Mouse (Mus musculus): ENCODE data around the gene 1700019N19Rik.

The 1700019N19Rik gene

DNA sequence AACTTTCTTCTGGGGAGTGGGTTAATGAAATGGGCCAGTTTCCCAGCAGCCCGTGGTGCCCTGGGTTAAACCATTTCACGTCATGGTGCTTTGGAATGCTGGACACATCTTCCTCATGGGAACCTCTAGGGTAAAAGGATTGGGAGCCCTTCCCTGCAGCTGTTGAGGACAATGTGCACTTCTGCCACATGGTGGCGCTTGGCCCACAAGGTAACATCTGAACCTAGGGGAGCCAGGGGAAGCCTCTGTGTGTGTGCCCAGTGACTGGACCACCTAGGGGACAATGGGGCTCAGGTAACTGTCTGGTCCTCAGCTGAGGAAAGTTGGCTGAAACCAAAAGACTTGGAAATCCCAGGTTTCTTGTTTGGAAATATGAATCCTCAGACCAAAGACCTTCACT is 12.1 kb upstream of the 1700019N19Rik start:
- peak; percentile 59 for DNase-seq (ENCODE audit: low read depth, low spot score)

DNA sequence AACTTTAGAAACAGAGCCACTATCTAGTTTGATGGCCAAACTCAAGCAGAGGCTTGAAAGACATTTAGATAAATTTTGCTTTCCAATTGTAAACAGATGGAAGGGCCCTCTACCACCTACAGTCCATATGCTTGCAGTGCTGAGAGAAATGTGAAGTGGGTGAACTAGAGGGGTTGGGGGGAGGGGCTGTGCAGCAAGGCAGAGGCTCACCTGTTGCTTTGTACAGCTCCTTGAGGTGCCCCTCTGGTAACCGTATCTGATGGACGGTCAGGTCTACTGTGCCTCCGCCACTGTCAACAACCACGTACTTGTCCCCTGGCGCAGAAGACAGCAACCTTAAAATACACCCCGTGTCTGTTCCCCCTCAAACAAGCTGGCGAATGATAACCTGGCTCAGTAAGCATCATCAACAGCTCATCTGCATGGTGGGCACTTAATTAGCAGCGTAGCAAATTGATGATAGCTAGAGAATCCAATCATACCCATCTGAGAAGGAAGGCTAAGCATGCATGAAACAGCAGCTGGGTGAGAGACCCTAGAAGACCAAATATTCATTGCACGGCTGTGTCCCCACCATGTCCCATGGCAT is 11.0 kb upstream of the 1700019N19Rik start:
- DNase-seq (ENCODE audit: low read depth, low spot score) = no peak

DNA sequence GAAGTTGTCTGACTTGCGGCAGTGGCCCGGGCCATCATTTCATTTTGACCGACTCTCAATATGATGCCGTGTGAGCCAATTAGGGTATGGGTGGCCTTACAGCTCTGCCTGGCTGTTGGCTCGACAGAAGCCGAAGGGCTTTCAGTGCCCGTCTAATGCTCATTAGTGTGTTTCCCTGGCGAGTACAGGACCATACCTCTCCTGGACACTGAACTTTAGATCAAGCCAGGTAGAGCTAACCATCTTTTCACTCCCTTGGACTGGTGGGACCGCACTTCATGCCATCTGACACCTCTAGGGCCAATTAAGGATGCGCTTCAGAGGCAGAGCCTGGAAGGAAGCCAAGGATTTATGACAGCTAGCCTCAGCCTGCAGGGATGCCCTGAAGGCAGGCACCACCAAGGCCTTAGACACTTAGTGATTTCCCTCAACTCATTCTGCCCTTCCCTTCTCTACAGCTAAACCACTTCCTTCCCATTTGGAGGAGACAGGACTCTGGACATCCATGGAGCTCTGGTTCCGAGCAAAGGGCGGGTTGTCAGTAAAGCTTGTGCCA is 931 bp upstream of the 1700019N19Rik start:
- DNase-seq (ENCODE audit: low read depth, low spot score) = no peak

DNA sequence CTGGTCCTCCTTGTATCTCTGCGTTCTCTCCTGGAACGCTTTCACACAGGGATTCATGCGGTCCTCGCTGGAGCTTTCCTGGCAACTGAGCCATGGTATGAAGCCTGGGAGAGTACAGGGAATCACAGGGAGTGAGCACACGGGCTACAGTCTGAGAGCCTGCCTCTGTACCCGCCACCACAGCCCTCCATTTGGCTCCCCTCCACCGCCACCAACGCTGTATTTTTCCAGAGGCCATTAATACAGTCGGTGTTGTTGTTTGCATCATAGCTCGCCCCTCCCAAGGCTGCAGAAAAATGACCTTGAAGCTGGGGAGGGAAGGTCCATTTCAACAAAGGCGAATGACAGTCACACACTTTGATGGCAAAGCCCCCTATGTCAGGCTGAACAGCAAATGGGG is 5.1 kb downstream of the 1700019N19Rik start:
- DNase-seq (ENCODE audit: low read depth, low spot score) = no peak

DNA sequence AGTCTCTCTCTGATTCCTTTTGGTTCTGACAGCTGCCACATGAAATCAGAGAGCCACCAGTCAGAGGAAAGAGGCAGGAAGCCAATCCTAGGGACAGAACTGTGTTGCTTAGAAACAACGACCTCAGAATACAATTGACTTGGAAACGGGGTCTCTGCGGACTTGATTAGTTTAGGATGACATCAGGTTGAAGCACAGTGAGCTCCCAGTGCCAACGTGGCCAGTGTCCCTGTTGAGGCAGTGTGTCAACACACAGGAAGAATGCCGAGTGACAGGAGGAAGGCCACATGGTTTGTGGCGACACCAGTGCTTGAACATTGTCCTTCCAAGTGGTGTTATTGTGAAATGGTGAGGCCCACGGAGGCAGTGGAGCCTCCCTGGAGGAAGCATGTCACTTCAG is 10.3 kb downstream of the 1700019N19Rik start:
- no peak for DNase-seq (ENCODE audit: low read depth, low spot score)

DNA sequence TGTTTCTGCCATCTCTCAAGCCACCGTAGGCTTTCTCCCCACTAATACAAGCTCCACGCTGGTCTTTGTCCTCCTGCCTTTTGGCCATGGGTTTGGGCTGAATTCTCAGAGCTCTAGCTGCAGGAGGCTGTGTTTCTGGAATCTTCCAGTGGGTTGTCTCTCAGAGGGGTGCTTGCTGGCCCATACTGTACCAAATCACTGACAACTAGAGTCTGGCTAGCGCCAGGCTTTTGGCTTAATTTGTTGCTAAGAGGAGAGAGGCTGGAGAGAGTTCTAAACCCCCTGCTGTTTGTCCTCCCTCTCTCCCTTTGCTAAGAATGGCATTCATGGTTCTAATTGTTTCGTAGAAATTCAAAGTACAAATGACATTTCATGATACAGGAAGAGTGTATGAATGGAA is 12.7 kb downstream of the 1700019N19Rik start:
- DNase-seq (ENCODE audit: low read depth, low spot score) = no peak

DNA sequence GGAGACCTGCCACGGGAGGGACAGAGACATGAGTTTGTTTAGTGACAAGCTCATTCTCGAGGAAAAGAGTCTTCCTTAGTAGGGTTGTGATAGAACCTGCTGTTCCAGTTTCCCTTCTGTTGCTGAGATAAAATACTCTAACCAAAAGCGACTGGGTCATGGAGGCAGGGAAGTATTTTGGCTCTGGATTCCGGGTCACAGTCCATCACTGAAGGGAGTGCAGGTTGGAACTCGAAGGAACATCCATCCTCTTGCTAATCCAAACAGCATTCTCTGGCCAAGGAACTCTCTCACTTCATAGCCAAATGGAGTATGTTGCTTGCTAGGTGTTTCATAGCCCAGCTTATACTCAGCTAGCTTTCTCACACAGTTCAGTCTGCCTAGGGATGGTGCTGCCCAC is 17.8 kb downstream of the 1700019N19Rik start:
- DNase-seq (ENCODE audit: low read depth, low spot score) = no peak

DNA sequence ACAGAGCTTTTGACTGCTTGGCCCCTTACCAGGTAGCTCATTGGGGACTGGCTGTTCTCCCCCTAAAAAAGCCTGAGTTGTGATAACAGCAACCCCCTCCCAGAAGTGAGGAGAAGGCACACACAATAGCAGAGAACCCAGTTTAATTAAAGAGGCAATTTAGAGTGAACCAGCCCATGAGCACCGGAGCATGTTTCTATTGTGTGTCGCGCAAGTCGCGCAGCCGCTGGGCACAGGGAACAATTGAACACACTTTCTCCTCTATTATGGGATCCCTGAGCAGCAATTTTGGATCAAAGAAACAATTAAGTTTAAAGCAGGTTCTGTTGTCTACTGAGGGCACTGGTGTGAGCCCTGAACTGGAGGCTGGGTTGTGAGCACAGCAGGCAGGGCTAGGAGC is 26.9 kb downstream of the 1700019N19Rik start:
- no peak for DNase-seq (ENCODE audit: low read depth, low spot score)

DNA sequence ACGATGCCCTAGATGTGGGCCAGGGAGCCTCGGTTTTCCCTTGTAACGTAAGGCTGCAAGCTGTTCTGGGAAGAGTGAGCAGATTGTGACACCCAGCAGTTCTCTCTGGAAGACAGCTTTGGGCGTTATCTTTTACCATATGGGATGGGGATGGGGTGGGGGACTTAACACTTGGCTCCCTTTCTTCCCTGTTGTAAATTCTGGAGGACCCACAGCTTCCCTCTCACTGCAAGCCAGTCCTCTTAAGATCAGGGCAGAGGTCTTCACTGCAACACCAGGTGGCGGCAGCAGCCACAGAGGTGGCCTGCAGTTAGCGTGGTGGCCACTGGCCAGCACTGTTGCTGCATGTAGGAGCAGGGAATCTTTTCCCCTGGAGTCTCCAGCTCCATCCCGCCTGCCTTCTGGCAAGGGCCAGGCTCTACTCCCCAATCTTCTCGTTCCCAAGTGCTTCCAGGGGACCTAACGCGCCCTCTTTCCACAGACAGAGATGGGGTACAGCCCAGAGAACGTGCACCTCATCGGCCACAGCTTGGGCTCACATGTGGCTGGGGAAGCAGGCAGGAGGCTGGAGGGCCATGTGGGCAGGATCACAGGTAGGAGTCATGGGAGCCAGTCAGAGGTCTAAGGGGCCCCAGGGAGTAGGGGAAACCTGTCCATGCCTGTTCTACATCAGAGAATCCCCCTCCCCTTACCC is 31.3 kb downstream of the 1700019N19Rik start:
- no peak for DNase-seq (ENCODE audit: low read depth, low spot score)

DNA sequence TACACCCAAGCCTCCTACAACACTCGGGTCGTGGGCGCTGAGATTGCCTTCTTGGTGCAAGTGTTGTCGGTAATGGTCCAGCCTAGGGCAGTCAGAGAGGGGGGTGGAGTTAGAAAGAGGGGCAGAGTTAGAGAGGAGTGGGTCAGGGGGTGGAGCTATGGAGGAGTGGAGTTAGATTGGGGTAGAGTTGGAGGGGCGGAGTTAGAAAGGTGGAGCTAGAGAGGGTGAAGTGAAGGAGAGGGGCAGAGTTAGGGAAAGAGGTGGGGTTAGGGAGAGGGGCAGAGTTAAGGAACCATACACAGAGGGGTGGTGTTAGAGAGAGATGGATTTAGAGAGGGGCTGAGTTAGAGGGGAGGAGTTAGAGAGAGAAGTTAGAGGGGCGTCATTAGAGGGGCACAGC is 31.9 kb downstream of the 1700019N19Rik start:
- no peak for DNase-seq (ENCODE audit: low read depth, low spot score)

DNA sequence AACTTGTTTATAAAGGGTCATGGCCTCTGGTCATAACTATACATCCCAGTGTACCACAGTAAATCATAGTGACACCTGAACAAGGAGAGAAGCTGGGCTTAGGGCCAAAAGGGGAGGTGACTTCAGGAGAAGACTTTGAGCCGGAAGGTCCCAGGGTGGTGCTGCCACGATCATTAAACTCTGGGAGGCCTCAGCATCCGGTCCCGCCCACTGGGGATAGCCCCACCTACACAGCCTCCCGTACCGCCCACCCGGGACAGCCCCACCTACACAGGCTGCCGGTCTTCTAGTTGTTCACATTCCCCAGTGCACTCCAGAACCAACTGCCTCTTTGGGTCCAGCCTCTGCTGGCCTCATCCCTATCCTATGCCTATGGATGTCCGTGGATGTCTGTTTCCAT is 34.8 kb downstream of the 1700019N19Rik start, which contains the start of gene Pnliprp2:
TSS of gene Pnliprp2 (plus strand) at position 297 of the 400 bp plus-strand sequence.
- no peak for DNase-seq (ENCODE audit: low read depth, low spot score)

DNA sequence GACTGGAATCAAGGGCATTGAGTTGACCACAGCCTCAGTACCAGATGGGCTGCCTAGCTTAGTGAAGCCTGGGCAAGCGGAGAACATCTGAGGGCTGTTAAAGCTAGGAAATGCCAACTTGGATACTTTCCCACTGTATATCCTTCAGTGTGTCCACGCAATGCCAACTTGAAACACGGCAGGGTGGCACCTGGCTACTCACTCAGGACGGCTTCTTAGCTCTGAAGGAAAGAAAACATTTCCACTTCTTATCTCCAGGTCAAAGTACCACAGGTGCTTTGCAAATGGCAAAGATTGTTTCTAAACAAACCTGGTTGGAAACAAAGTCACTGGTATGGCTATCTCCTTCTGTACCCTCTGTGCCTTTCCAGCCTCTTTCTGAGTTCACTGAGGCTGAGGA is 35.4 kb downstream of the 1700019N19Rik start:
- no peak for DNase-seq (ENCODE audit: low read depth, low spot score)

DNA sequence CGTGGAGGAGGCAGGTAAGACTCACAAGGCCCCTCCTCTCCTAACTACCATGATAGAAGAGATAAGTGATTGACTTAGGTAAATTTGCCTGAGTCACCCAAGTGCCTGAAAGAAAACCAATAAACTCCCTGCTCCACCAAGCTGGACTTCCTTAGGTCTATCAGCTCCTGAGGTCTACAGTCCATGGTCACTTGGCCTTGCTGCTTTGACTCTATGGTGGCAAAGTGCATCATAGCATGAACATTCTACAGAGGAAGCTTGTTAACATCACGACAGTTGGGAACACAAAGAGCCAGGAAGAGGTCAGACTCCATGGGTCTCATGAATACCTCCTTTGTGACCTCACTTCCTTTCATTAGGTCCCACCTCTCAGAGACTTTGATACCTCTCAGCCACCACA is 42.8 kb downstream of the 1700019N19Rik start:
- DNase-seq (ENCODE audit: low read depth, low spot score) = no peak

DNA sequence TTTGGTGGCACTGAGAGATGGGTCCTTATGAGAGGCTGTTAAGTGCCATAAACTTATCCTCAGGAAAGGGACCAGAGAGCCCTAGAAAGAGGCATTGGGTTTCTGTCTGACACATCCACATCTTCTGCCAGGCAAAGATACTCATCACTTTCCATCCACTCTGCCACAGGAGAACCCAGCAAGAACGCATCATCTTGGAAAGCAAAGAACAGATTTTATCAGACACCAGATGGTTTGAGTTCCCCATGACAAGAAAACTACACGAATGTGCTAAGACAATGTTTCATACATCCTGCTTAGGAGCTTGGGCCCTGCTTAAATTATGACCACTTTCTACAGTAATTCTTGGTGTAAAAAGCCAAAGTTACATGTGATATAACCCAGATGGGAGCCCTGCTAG is 43.4 kb downstream of the 1700019N19Rik start:
- DNase-seq (ENCODE audit: low read depth, low spot score) = no peak

DNA sequence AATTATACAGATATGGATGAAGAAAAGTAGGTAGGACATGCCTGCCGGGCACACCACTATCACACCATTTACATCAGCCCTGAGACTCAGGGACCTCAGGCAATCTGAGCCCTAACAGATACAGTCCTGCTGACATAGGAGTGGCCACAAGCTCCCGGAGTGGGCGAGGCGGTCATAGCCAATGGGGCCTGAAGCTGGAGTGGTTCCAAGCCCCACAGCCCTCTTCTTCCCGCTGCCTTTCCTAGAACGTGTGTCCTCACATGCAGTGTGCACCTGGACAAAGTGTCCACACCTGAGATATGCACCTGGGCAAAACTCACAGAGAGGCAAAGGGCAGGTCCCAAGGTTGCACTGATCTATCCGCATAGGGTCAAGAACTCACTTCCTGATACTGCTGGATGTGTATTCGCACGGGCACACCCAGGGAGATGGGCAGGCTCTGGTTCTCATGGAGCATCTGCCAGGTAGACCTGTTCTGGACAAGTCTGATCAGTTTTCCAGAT is 46.7 kb downstream of the 1700019N19Rik start:
- DNase-seq (ENCODE audit: low read depth, low spot score) = no peak

DNA sequence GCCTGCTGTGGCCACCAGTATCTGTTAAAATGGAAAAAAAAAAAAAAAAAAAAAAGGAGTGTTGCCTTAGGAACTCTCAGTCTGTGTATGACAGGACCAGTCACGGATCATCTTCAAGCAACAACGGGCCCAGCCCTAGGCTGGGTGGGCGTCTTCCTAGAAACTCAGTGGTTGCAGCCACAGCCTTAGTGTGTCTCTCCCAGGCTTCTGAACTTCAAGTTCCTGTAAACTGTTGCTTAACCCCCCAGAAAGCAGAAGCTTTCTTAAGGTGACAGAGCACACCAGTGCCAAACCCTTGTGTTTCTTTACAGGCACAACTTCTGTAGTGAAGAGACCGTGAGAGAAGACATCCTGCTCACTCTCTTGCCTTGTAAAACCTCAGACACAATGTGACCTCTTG is 50.5 kb downstream of the 1700019N19Rik start:
- no peak for DNase-seq (ENCODE audit: low read depth, low spot score)

DNA sequence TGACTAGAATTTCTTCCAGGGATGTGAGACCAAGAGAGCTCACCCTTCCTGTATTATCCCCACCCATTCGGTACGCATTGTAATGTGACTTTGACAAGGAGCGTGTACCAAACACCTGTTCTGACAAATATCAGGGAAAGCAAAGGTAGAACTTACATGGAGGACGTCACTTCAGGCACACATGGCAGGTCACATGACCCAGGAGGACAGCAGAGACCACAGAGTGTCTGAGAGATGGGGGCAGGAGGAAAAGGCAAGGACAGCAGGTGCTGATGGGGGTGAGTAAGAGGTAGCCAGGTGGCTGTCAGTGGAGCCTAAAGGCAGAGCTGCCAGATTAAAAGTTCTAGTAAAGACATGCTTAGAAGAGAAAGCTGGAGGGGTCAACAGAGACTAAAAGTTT is 51.5 kb downstream of the 1700019N19Rik start:
- DNase-seq (ENCODE audit: low read depth, low spot score) = no peak

DNA sequence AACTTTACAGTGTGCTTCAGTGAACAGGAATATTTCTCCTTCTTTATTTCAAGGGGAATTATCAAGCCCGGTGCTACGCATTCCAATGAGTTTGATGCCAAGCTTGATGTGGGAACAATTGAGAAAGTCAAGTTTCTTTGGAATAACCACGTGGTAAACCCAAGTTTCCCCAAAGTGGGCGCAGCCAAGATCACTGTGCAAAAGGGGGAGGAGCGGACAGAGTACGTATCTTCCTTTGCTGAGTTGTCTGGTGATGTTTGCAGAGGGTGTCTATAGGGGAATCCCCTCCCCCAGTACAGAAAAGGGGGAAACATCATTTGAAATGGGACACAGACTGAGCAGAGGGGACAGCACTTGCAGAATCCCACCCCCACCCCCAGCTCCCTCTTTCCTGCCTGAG is 53.2 kb downstream of the 1700019N19Rik start:
- no peak for DNase-seq (ENCODE audit: low read depth, low spot score)

DNA sequence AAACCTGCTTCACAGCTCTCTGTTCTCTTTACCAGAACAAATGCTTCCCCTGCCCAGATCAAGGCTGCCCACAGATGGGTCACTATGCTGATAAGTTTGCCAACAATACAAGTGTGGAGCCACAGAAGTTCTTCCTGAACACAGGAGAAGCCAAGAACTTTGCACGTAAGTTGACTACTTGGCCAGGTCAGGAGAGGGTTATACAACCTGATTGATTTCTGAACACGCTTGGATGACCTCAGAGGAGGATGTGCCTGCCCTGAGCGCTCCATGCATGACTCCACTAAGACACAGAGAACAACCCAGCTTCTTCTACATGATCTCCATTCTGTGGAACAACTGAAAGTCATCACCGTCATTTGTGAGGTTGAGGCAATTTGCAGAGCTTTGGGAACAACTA is 56.1 kb downstream of the 1700019N19Rik start:
- DNase-seq (ENCODE audit: low read depth, low spot score) = no peak
